17 mouse cellular contexts compared by ENCODE assay signal in the genomic region with DNA sequence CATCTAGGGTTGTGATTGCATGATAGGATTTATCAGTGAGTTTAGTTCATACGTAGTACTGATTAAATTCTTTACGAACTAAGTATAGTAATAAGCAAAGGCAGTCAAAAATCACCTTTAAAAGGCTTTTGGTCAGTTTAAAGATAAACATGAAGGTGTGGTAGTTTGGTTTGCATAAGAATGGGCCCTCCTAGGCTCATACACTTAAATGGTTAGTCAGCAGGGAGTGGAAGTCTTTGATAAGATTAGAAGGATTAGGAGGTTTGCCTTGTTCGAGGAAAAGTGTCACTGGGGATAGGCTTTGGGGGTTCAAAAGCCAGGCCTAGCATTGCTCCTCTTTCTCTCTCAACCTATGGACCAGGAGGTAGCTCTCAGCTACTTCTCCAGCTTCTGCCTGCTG.
"Had no signal": no experiment of that assay in that cellular context is flagged by ENCODE, and none has a peak within 500 bp of the region (broad histone marks: within the 10 kb centered on the region; RNA-seq: fewer than 3 reads in every experiment).

No protein-coding gene starts in this region.

- H3K27ac ChIP-seq: liver, embryonic 14.5 days; midbrain, embryonic 10.5 days; midbrain, embryonic 12.5 days; neural tube, embryonic 13.5 days; neural tube, embryonic 15.5 days had no signal

- H3K9me3 ChIP-seq: midbrain, embryonic 10.5 days; midbrain, embryonic 12.5 days; neural tube, embryonic 13.5 days; neural tube, embryonic 15.5 days had no signal

- H3K36me3 ChIP-seq: midbrain, embryonic 10.5 days; midbrain, embryonic 12.5 days; neural tube, embryonic 13.5 days; neural tube, embryonic 15.5 days had no signal

- H3K4me2 ChIP-seq: lung, embryonic 14.5 days; midbrain, embryonic 12.5 days; neural tube, embryonic 13.5 days; neural tube, embryonic 15.5 days had no signal

- H3K4me1 ChIP-seq: midbrain, embryonic 10.5 days; midbrain, embryonic 12.5 days; neural tube, embryonic 13.5 days; neural tube, embryonic 15.5 days had no signal

- H3K4me3 ChIP-seq: midbrain, embryonic 10.5 days; midbrain, embryonic 12.5 days; myocyte; neural tube, embryonic 13.5 days; neural tube, embryonic 15.5 days had no signal

- DNase-seq: lung, adult 18-20 months; lung, embryonic 14.5 days; lung, postnatal 10 days; lung, postnatal 4 days; midbrain, embryonic 14.5 days; retina, postnatal 1 day; right cerebral cortex, postnatal 14 days; thymus, adult 2 months; thymus, postnatal 25 days; thymus, postnatal 4 days had no signal

- H3K27me3 ChIP-seq: midbrain, embryonic 12.5 days; neural tube, embryonic 13.5 days; neural tube, embryonic 15.5 days had no signal

- H3K9ac ChIP-seq: liver, embryonic 14.5 days; lung, embryonic 14.5 days; midbrain, embryonic 12.5 days; neural tube, embryonic 13.5 days; neural tube, embryonic 15.5 days had no signal

- ATAC-seq: midbrain, embryonic 16.5 days had no signal
